Mouse (Mus musculus): ENCODE data around the gene Efhd2.

Efhd2 gene

GRCm38 (mm10) chr4:141881289-141881914 lies 6.7 kb upstream of the Efhd2 start:
- no peak for DNase-seq (ENCODE audit: low read depth, low spot score)

GRCm38 (mm10) chr4:141879875-141880274 lies 5.2 kb upstream of the Efhd2 start:
- no peak for DNase-seq (ENCODE audit: low read depth, low spot score)

- no peak for DNase-seq (ENCODE audit: low read depth, low spot score)
Measured at GRCm38 (mm10) chr4:141879074-141879473, 4.4 kb upstream of the Efhd2 start.

GRCm38 (mm10) chr4:141878621-141879020 lies 3.9 kb upstream of the Efhd2 start:
- no peak for DNase-seq (ENCODE audit: low read depth, low spot score)

- DNase-seq (ENCODE audit: low read depth, low spot score) = no peak
Measured at GRCm38 (mm10) chr4:141875481-141876108, 875 bp upstream of the Efhd2 start.

- no peak for DNase-seq (ENCODE audit: low read depth, low spot score)
Measured at GRCm38 (mm10) chr4:141874111-141874600, 564 bp downstream of the Efhd2 start.

GRCm38 (mm10) chr4:141872977-141873376 lies 1.7 kb downstream of the Efhd2 start:
- DNase-seq (ENCODE audit: low read depth, low spot score) = no peak

- no peak for DNase-seq (ENCODE audit: low read depth, low spot score)
Measured at GRCm38 (mm10) chr4:141871909-141872308, 2.8 kb downstream of the Efhd2 start.

GRCm38 (mm10) chr4:141871333-141871725 lies 3.4 kb downstream of the Efhd2 start:
- no peak for DNase-seq (ENCODE audit: low read depth, low spot score)

- no peak for DNase-seq (ENCODE audit: low read depth, low spot score)
Measured at GRCm38 (mm10) chr4:141870666-141871332, 3.9 kb downstream of the Efhd2 start.

GRCm38 (mm10) chr4:141869436-141870215 lies 5.1 kb downstream of the Efhd2 start:
- no peak for DNase-seq (ENCODE audit: low read depth, low spot score)

- DNase-seq (ENCODE audit: low read depth, low spot score) = no peak
Measured at GRCm38 (mm10) chr4:141868051-141868450, 6.7 kb downstream of the Efhd2 start.

- DNase-seq (ENCODE audit: low read depth, low spot score) = no peak
Measured at GRCm38 (mm10) chr4:141867498-141867897, 7.2 kb downstream of the Efhd2 start.

GRCm38 (mm10) chr4:141866933-141867490 lies 7.7 kb downstream of the Efhd2 start:
- no peak for DNase-seq (ENCODE audit: low read depth, low spot score)

GRCm38 (mm10) chr4:141865600-141865999 lies 9.1 kb downstream of the Efhd2 start:
- no peak for DNase-seq (ENCODE audit: low read depth, low spot score)

- DNase-seq (ENCODE audit: low read depth, low spot score) = no peak
Measured at GRCm38 (mm10) chr4:141865006-141865405, 9.7 kb downstream of the Efhd2 start.

GRCm38 (mm10) chr4:141864506-141864905 lies 10.2 kb downstream of the Efhd2 start:
- no peak for DNase-seq (ENCODE audit: low read depth, low spot score)

GRCm38 (mm10) chr4:141863726-141864280 lies 10.9 kb downstream of the Efhd2 start:
- DNase-seq (ENCODE audit: low read depth, low spot score) = no peak

GRCm38 (mm10) chr4:141862867-141863266 lies 11.9 kb downstream of the Efhd2 start:
- no peak for DNase-seq (ENCODE audit: low read depth, low spot score)

GRCm38 (mm10) chr4:141861591-141862295 lies 13.0 kb downstream of the Efhd2 start:
- peak; percentile 64 for DNase-seq (ENCODE audit: low read depth, low spot score)

All from CD4-positive helper T cell, adult 2 months (primary cell).